Mouse (Mus musculus) heart, adult 18-20 months (tissue): ENCODE results near the gene Olfr1412. TPM values are rescaled to one million over a fixed set of nuclear protein-coding genes. Genes with fewer than 3 reads are reported as not detected.

Experiments
- DNase-seq, 2 experiments: peaks; one replicate each; pipeline ENCODE4 v3.0.0; 2021 to 2022; ENCODE audit warnings: mixed read lengths in 1 of 2
- long read RNA-seq, 2 experiments: library from polyadenylated mRNA; stranded (forward); transcript quantifications; one replicate each; pipeline ENCODE4 v2.0.0; 2021
- total RNA-seq, 2 experiments: library from RNA; stranded (reverse); gene quantifications; 2 replicates each; pipeline ENCODE4 v1.2.3; 2021

Olfr1412 gene
- total RNA-seq, result not detected
- long read RNA-seq, experiment 1, result 0 reads
- long read RNA-seq, experiment 2, result 0 reads

GRCm38 (mm10) chr1:92585479-92585878, at the start of gene Olfr1412:
TSS of gene Olfr1412 (plus strand) at chr1:92585779.
- no peak for DNase-seq

DNA sequence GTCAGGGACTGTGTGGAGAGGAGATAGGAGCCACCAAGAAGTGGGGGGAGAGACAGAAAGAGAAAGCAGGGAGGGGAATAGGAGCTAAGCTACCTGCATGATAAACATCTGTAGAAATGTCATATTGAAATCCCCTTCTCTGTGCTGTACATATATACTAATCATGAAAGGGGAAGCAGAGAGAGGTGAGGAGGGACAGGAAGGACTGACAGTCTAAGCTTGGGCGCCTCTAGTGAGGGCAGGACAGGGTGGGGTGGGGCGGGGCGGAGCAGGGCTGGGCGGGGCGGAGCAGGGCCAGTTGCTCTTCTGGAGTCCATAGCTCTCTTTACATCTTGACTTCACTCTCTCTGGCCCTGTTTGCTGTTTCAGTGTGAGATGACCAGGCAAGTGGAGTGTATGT, 48.6 kb upstream of the Olfr1412 start:
- no peak for DNase-seq

DNA sequence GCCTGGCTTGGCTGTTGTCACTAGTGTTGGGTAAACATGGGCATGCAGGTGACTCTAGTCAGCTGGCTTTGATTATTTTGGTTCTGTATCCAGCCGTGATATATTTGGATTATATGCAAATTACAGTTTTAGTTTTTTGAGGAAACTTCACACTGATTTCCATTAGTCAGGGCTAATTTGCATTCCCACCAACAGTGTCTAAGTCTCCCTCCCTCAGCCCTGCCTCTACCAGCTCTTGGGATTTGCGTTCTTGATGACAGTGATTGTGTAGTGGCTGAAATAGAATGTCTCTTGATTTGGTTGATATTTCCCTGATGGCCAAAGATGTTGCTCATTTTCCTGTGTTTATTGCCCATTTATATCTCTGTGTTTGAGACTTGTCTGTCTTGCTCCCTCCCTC, 46.5 kb upstream of the Olfr1412 start:
- no peak for DNase-seq

DNA sequence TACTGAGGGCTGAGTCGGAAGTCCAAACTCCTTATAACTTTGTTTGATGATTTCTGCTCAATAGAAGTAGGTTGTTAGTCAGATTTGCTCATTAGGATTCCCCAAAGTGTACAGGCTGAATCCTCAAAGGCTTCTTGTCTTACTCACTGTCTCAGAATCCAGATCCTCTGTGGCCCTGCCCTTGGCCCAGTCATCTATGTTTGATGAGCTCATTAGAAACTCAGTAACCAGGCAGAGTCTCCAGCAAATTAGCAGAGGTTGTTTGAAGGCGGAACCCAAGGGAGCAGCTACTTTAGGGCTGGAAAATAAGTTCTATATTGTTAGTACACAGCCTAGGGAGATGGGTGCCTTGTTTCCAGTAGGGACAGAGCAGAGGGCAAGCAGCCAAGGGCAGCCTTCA, 39.6 kb upstream of the Olfr1412 start:
- no peak for DNase-seq

GRCm38 (mm10) chr1:92571022-92571421, 14.6 kb upstream of the Olfr1412 start, which contains the start of gene Olfr1413:
TSS of gene Olfr1413 (plus strand) at chr1:92571322.
- no peak for DNase-seq

GRCm38 (mm10) chr1:92594111-92594510, 8.5 kb downstream of the Olfr1412 start, which contains the start of gene Olfr1411:
TSS of gene Olfr1411 (plus strand) at chr1:92594411.
- no peak for DNase-seq

- DNase-seq, result no peak
These were observed 10.4 kb downstream of the Olfr1412 start for GRCm38 (mm10) chr1:92596019-92596418.

DNA sequence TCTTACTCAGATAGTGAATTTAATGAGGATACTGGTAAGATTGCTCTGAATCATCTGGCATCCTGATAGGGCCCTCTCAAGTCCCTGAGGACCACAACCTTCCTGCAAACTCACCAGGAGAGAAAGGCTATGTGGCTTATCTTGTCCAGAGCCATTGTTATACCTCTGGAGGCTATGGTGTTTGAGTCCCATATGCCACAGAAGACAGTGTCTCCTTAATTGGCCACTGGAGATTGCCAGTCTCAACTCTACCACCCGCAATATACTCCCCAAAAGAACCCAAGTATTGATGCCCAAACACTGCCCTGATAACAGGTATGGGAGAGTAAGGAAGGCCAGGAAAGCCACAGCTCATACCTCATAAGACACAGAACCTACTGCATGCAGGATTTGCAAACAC, 19.9 kb downstream of the Olfr1412 start, which contains the start of gene Olfr1410:
Gene Olfr1410, plus strand, starts transcription at position 301 of the 400 bp plus-strand sequence.
- DNase-seq, result no peak

GRCm38 (mm10) chr1:92607711-92608110, 22.1 kb downstream of the Olfr1412 start:
- no peak for DNase-seq

- DNase-seq, result peak; percentile 14 to 68
These were observed 25.4 kb downstream of the Olfr1412 start for GRCm38 (mm10) chr1:92611008-92611407.

- no peak for DNase-seq
These were observed 27.6 kb downstream of the Olfr1412 start for GRCm38 (mm10) chr1:92613175-92613574.

- no peak for DNase-seq
These were observed 28.9 kb downstream of the Olfr1412 start for GRCm38 (mm10) chr1:92614516-92614915.

DNA sequence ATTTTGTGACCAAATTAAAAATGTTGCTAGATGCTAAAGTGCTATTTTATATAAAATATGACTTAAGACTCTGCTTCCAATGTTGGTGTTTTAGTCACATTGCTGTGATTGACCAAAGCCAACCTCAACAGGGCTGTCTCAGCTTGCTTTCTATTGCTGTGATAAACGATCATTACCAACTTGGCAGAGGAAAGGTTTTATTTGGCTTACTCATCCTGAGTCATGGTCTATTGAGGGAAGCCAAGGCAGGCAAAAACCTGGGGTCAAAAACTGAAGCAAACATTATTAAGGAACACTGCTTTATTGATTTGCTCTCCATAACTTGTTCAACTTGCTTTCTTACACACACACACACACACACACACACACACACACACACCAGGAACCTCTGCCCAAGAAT, 30.5 kb downstream of the Olfr1412 start:
- DNase-seq, result no peak

DNA sequence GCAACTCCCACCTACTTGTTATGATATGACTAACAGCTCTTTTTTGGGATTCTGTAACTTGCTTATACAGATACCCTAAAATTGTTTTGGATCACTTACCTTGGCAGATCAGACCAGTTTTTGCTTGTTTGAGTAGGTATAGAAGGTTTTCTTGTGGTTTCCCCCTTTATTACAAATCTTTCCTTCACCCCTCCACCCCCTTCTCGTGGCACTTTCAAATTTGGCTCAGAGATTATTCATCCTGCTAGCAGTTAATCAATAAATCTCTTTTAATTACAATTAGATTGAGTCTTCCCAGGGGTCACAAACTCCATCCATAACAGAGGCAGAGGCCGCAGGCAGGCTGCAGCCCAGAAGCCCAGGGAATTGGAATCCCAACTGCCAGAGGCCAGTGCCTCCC, 31.9 kb downstream of the Olfr1412 start, which contains the start of gene Olfr12:
Gene Olfr12, plus strand, starts transcription at position 301 of the 400 bp plus-strand sequence.
- DNase-seq, result no peak

DNA sequence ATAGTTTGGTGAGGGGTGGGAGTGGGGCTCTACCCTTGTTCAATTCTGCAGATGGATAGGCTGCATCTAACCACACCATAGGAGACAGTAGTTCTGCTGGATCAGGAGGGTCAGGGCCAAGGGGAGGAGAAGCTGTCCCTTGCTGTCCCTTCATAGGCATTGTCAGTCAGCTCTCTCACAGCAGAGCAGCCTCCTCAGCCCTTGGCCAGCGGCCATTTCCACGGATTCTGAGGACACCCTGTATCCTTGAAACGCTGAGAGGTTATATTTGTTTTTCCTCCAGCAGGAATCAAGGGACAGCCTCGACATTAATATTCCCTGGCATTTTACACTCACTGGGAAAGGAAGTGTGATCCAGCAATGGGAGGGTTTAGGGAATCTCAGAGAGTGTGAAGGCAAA, 32.8 kb downstream of the Olfr1412 start:
- DNase-seq, result no peak

DNA sequence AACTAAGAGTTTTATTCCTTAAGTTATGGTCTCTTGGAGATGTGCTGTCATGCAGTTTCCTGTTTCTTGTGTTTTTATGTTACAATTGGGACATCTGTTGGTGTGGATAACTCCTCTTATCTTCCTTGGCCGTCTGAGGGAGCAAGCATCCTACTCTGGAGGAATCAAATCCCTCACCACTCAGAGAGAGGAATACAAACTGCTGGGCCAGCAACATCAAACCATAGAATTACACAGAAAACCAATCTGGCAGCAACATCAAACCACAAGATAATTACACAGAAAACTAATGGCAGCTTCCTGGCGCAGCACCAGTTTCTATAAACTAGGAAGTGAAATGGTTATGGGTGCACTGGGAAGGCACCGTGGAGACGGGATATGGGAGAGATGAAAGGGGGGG, 42.6 kb downstream of the Olfr1412 start:
- DNase-seq, result no peak

GRCm38 (mm10) chr1:92632196-92632595, 46.6 kb downstream of the Olfr1412 start:
- no peak for DNase-seq

DNA sequence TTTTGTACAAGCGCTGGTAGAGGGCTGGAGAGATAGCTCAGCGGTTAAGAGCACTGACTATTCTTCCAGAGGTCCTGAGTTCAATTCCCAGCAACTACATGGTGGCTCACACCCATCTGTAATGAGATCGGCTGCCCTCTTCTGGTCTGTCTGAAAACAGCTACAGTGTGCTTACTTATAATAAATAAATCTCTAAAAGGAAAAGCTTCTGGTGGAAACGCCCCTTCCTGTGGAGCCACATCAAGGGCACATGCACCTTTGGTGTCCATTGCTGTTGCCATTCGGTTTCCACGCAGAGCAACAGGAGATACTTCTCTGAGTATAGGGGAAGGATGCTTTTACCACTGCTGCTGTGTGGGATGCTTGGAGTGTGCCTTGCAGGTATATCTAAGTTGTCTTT, 47.4 kb downstream of the Olfr1412 start:
- no peak for DNase-seq

GRCm38 (mm10) chr1:92633726-92634125, 48.1 kb downstream of the Olfr1412 start:
- DNase-seq, result no peak

GRCm38 (mm10) chr1:92634569-92634968, 49.0 kb downstream of the Olfr1412 start:
- DNase-seq, result no peak

GRCm38 (mm10) chr1:92634976-92635599, 49.5 kb downstream of the Olfr1412 start:
- DNase-seq, result no peak

DNA sequence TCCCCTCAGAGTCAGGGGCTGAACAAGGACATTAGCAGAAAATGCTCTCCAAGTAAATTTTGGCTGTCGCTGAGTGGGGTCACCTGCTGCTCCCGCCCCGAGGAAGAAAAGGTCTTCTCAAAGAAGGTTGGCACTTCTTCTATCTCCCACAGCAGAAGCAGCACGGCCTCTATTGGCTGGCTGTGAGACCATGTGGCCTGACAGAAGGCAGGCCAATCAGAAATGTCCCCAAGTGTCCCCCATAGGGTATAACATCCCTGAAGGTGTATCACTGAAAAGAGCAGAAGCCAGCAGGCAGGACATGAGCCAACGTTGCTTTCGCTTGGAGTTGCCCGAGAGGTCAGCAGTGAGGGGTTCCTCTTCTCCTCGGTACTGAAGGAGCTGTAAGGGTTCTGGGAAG, 50.4 kb downstream of the Olfr1412 start:
- no peak for DNase-seq

- no peak for DNase-seq
These were observed 51.1 kb downstream of the Olfr1412 start for GRCm38 (mm10) chr1:92636676-92637075.

DNA sequence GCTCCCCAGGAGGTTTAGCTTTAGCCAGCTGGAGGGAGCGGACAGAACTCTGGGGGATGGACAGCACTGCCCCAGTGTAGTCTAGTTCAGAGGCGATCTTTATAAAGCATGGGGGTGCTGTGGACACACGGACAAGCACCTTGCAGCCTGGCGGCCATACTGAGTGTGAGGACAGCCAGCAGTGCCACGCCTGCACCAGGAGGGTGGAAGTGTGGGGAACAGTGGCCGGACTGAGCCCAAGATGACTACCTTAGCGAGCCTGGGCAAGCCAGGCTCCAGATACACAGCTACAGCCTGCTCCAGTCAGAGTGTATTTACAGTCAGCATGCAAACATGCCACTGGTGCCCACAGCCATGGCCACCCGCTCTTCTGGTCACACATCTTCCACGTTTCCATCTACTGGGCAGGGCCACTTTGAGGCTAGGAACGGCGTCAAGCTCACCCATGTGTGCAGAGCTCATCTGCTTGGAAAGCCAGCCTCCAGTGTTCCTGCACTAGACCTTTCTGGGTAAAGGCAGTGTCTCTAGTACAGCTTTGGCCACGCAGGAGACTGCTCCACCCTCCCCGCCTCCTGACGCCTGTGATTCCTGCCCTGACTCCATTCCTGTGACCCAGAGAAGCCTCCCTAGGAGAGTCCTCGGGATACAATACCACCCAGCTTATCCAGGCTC, 52.1 kb downstream of the Olfr1412 start:
- DNase-seq, result no peak
